Mouse (Mus musculus) liver, embryonic 14.5 days (tissue): ENCODE measurements around the gene Pprc1. TPM values are rescaled to one million over a fixed set of nuclear protein-coding genes. Genes with fewer than 3 reads are reported as not detected.

ENCODE experiments used
- ATAC-seq: fragments of 200-750 bp; cut with Nextera tagmentation; 2 replicates; pipeline ENCODE4 v1.8.0; 2017; ENCODE audit warnings: moderate number of reproducible peaks, mild to moderate bottlenecking, moderate library complexity; ENCODE audit not compliant: insufficient read depth
- DNase-seq, 3 experiments: peaks; one replicate each; pipeline ENCODE4 v3.0.0-alpha.2; 2012 to 2013; ENCODE audit warnings: low read depth in 3 of 3, low spot score in 3 of 3
- H3K27ac ChIP-seq: fragments of 300-500 bp; sonication (generic); 2 replicates; pipeline ENCODE4 v1.5.1; 2014; ENCODE audit warnings: moderate library complexity, mild to moderate bottlenecking, control low read depth, inconsistent platforms
- H3K27me3 ChIP-seq: fragments of 300-500 bp; sonication (generic); 2 replicates; pipeline ENCODE4 v1.6.1; 2014; ENCODE audit warnings: mild to moderate bottlenecking, low read length, moderate library complexity; ENCODE audit not compliant: control insufficient read depth, insufficient read depth
- H3K36me3 ChIP-seq: fragments of 300-500 bp; sonication (generic); replicated peaks from 2 replicates; pipeline ENCODE4 v1.6.1; 2014; ENCODE audit warnings: low read depth; ENCODE audit not compliant: control insufficient read depth, insufficient read depth
- H3K4me1 ChIP-seq, 2 experiments: fragments of 200-500 bp in 1 of 2; fragments of 300-500 bp in 1 of 2; sonication (generic) in 1 of 2; replicated peaks; 2 replicates each; pipeline ENCODE4 v1.6.1; 2012 to 2014; ENCODE audit warnings: antibody characterized with exemption in 1 of 2, inconsistent platforms in 1 of 2, low read length in 1 of 2; ENCODE audit not compliant: control insufficient read depth in 2 of 2, insufficient read depth in 2 of 2
- H3K4me2 ChIP-seq: fragments of 300-500 bp; sonication (generic); 2 replicates; pipeline ENCODE4 v1.6.1; 2014; ENCODE audit warnings: low read depth, mild to moderate bottlenecking, control low read depth, moderate library complexity
- H3K4me3 ChIP-seq, 2 experiments: fragments of 200-500 bp in 1 of 2; fragments of 300-500 bp in 1 of 2; sonication (generic) in 1 of 2; 2 replicates each; pipeline ENCODE4 v1.5.1; 2012 to 2014; ENCODE audit warnings: low read depth in 2 of 2, low read length in 2 of 2, mild to moderate bottlenecking in 2 of 2, control low read depth in 1 of 2, inconsistent platforms in 1 of 2, moderate library complexity in 1 of 2; ENCODE audit not compliant: insufficient read depth in 1 of 2
- H3K9ac ChIP-seq: fragments of 300-500 bp; sonication (generic); replicated peaks from 2 replicates; pipeline ENCODE4 v1.6.1; 2014; ENCODE audit warnings: mild to moderate bottlenecking, control low read depth, moderate library complexity
- H3K9me3 ChIP-seq: fragments of 300-500 bp; sonication (generic); 2 replicates; pipeline ENCODE4 v1.6.1; 2016; ENCODE audit warnings: low read length, mixed read lengths; ENCODE audit not compliant: control insufficient read depth
- CTCF ChIP-seq: IDR thresholded peaks from 2 replicates; pipeline ENCODE4 v1.5.1; 2016; ENCODE audit warnings: antibody characterized with exemption, low read depth, control low read depth
- EP300 ChIP-seq: IDR thresholded peaks from 2 replicates; pipeline ENCODE4 v1.6.1; 2016; ENCODE audit warnings: antibody characterized with exemption, low read depth
- WGBS: fragments of 180-500 bp; shearing (Covaris S2); extraction: QIAGEN DNeasy Blood & Tissue Kit; methylation state at CpG from one replicate; pipeline ENCODE4 v1.1.7; 2014; ENCODE audit not compliant: insufficient replicate concordance; 5-methylcytosine and 5-hydroxymethylcytosine counted together
- polyA plus RNA-seq, 2 experiments: library from polyadenylated mRNA; depleted of rRNA in 1 of 2; stranded (reverse) in 1 of 2; unstranded in 1 of 2; fragments of >200 nt; fragmentation: Nextera tagmentation in 1 of 2; extraction: Ambion mirVana in 1 of 2; gene quantifications; 2 replicates each; pipeline versions ENCODE4 v1.2.1 to v1.2.3; 2012 to 2014

The Pprc1 gene
- polyA plus RNA-seq, 2 experiments = 17.5 to 25.0 TPM

GRCm38 (mm10) chr19:46058466-46058865, 13.8 kb downstream of the Pprc1 start:
- ATAC-seq (no peak), DNase-seq (no peak)
- H3K4me3 ChIP-seq = peak overlapping the region in 1 of 2 experiments; percentile 90; a peak in 2 of 4 replicates
- peak overlapping the region; percentile 79 for H3K27ac ChIP-seq
- 66% methylated on average over 7 of the region's 7 CpGs for WGBS
- H3K36me3 ChIP-seq = peaks cover 23% of the 10 kb centered on the region
- H3K27me3 ChIP-seq = no peaks in the 10 kb centered on the region
- TF ChIP-seq EP300 (no peak), CTCF (no peak)
- peak overlapping the region; percentile 77; the same call in 1 of the 2 replicates for H3K9ac ChIP-seq
- H3K4me2 ChIP-seq = peak overlapping the region; percentile 85
- H3K9me3 ChIP-seq = no peaks in the 10 kb centered on the region
- H3K4me1 ChIP-seq = peaks cover 32 to 35% of the 10 kb centered on the region in 2 experiments

DNA sequence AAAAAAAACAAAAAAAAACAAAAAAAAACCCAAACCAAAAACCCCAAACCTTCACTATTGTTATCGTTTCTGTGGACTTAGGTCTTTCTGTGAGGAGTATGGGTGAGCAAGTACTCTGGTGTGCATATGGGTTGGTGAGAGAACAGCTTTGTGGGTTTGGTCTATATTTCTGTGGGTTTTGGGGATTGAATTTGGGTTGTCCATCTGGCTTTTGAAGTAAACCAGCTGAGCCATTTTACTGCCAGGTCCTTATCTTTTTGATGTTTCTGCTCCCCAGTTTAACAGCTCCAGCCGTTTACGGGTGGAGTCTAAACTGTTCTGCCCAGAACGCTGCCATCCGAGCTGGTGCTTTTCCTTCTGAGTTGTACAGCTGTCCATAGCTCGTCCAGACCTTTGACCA, 16.2 kb downstream of the Pprc1 start:
- ATAC-seq = no peak
- Histone ChIP-seq H3K27ac (peak overlapping the region; percentile 80), H3K4me2 (peak overlapping the region; percentile 60), H3K4me1 (peaks cover 32 to 33% of the 10 kb centered on the region in 2 experiments), H3K4me3 (peak overlapping the region; percentile 36 to 42), H3K36me3 (peaks cover 46% of the 10 kb centered on the region), H3K9me3 (no peaks in the 10 kb centered on the region), H3K9ac (peak overlapping the region; percentile 66), H3K27me3 (no peaks in the 10 kb centered on the region)
- TF ChIP-seq EP300 (peak; percentile 53), CTCF (no peak)
- DNase-seq = no peak
- 15% methylated on average over 6 of the region's 6 CpGs for WGBS

DNA sequence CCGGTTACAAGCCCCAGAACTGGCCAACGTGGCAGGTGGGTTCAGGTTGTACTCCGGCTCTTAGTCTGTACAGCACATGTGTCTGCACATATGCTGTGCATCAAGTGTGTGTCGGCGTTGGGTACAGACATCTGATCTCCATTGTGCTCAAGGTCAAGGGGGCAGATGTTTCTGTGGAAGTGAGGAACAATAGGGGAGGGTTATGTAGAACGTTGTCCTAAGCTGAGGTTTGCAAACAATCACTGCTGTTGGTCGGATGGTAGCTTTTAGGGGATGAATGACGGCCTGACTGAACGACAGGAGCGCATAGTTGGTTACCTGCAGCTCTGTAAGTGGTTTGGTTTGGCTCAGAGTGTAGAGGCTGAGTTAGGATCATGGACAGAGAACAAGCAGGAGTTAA, 23.4 kb downstream of the Pprc1 start:
- Histone ChIP-seq H3K9me3 (no peaks in the 10 kb centered on the region), H3K9ac (no peak overlapping the region), H3K4me1 (no peaks in the 10 kb centered on the region; a peak in 1 of 4 replicates), H3K4me2 (no peak overlapping the region), H3K27ac (no peak overlapping the region), H3K27me3 (no peaks in the 10 kb centered on the region), H3K4me3 (no peak overlapping the region), H3K36me3 (peaks cover 90% of the 10 kb centered on the region)
- ATAC-seq (no peak), DNase-seq (no peak)
- 83% methylated on average over 10 of the region's 10 CpGs for WGBS
- TF ChIP-seq CTCF = no peak
- no peak for TF ChIP-seq EP300

DNA sequence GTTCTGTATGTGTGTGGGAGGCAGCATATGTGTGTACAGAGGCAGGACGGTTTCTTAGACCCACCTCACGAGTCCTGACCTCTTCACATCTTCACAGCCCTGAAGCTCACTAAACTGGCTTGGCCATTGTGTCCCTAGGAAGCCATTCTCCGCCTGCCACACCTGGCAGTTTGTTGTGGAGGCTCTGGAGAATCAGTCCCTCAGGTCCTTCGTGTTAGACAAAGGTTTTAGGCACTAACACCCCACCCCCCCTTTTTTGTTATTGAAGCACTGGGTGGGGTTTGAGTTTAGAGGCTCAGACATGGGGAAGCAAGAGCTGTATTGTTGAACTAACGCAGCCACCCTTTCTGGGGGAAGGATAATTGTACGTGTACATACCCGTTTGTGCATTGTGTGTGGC, 28.6 kb downstream of the Pprc1 start:
- Histone ChIP-seq H3K4me1 (peaks cover 20 to 33% of the 10 kb centered on the region in 2 experiments), H3K9me3 (no peaks in the 10 kb centered on the region), H3K4me2 (no peak overlapping the region), H3K27ac (peak overlapping the region; percentile 78; the same call in 1 of the 2 replicates), H3K36me3 (peaks cover 46% of the 10 kb centered on the region), H3K27me3 (no peaks in the 10 kb centered on the region), H3K4me3 (no peak overlapping the region), H3K9ac (no peak overlapping the region)
- WGBS = 69% methylated on average over 7 of the region's 7 CpGs
- ATAC-seq = no peak
- TF ChIP-seq EP300 (no peak), CTCF (no peak)
- DNase-seq = no peak

DNA sequence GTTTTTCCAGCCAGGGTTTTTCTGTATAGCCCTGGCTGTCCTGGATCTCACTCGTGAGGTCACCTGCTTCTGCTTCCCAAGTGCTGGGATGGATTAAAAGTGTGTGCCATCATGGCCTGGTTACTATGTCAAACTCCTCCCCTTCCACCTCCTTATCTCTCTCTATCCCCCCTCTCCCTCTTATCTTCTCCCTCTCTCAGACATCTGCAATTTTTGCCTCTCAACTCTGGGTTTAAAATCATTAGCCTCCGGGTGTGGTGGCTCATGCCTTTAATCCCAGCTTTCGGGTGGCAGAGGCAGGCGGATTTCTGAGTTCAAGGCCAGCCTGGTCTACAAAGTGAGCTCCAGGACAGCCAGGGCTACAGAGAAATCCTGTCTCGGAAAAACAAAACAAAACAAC, 29.6 kb downstream of the Pprc1 start:
- TF ChIP-seq CTCF = no peak
- peak; percentile 51; the same call in 1 of the 2 replicates for TF ChIP-seq EP300
- Histone ChIP-seq H3K9ac (no peak overlapping the region; the same call in 1 of the 2 replicates), H3K4me2 (peak overlapping the region; percentile 16; the same call in 1 of the 2 replicates), H3K27me3 (no peaks in the 10 kb centered on the region), H3K36me3 (peaks cover 47% of the 10 kb centered on the region), H3K4me1 (peaks cover 20 to 33% of the 10 kb centered on the region in 2 experiments), H3K9me3 (no peaks in the 10 kb centered on the region), H3K27ac (peak overlapping the region; percentile 78), H3K4me3 (no peak overlapping the region)
- ATAC-seq = peak; percentile 32; the same call in 1 of the 2 replicates
- WGBS = 40% methylated on average over 5 of the region's 5 CpGs
- DNase-seq = peak in 1 of 3 experiments; percentile 65
